Mouse (Mus musculus) myocyte (in vitro differentiated cells): ENCODE data around the gene Sel1l.

Experiments
- POLR2AphosphoS2 ChIP-seq: IDR thresholded peaks from one replicate; pipeline ENCODE4 v1.6.1; 2011; ENCODE audit warnings: low read depth, control low read depth; ENCODE audit not compliant: insufficient read length
- USF1 ChIP-seq: IDR thresholded peaks from one replicate; pipeline ENCODE4 v1.6.1; 2011; ENCODE audit warnings: low read depth, mild to moderate bottlenecking, control low read depth, moderate library complexity

DNA sequence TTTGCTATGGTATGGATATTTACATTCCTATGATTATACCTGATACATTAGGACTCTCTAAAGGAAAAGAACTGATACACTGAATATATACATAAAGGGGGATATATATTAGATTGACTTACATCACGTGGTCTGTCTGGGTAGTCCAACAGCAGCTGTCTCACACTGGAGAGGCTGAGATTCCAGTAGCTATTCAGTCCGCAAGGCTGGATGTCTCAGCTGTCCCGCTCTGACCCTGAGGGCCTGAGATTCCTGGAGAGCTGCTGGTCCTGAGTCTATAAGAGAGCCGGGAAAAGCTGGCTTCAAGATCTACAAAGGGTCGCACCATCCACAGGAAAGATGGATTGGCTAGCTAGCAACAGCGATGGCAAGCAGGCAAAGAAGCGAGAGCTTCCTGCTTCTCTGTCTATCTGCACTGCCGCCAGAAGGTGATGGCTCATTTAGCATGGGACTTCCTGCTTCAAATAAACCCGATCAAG lies 61.0 kb downstream of the Sel1l start, which contains the start of gene Ston2:
- TF ChIP-seq POLR2AphosphoS2, result no peak
- no peak for TF ChIP-seq USF1
